Mouse (Mus musculus) limb, embryonic 14.5 days (tissue): ENCODE data around the gene Specc1l. TPM values are rescaled to one million over a fixed set of nuclear protein-coding genes. Genes with fewer than 3 reads are reported as not detected.

ENCODE experiments used
- ATAC-seq: fragments of 200-750 bp; cut with Nextera tagmentation; 2 replicates; pipeline ENCODE4 v1.8.0; 2017; ENCODE audit warnings: low read depth, moderate number of reproducible peaks, moderate TSS enrichment; ENCODE audit not compliant: low FRiP score
- DNase-seq: peaks from one replicate; pipeline ENCODE4 v3.0.0-alpha.2; 2015; ENCODE audit warnings: low spot score
- H3K27ac ChIP-seq: fragments of 300-500 bp; sonication (generic); replicated peaks from 2 replicates; pipeline ENCODE4 v1.5.1; 2014; ENCODE audit warnings: low read depth, mild to moderate bottlenecking, low read length, moderate library complexity, mixed read lengths
- H3K27me3 ChIP-seq: fragments of 300-500 bp; sonication (generic); 2 replicates; pipeline ENCODE4 v1.6.1; 2014; ENCODE audit warnings: low read length, mixed read lengths; ENCODE audit not compliant: control insufficient read depth, insufficient read depth
- H3K36me3 ChIP-seq: fragments of 300-500 bp; sonication (generic); 2 replicates; pipeline ENCODE4 v1.6.1; 2014; ENCODE audit warnings: mild to moderate bottlenecking, low read length, moderate library complexity, mixed read lengths; ENCODE audit not compliant: control insufficient read depth, insufficient read depth
- H3K4me1 ChIP-seq: fragments of 300-500 bp; sonication (generic); 2 replicates; pipeline ENCODE4 v1.6.1; 2014; ENCODE audit warnings: antibody characterized with exemption, low read length, mixed read lengths; ENCODE audit not compliant: control insufficient read depth, insufficient read depth
- H3K4me2 ChIP-seq: fragments of 300-500 bp; sonication (generic); replicated peaks from 2 replicates; pipeline ENCODE4 v1.6.1; 2014; ENCODE audit warnings: low read depth, mild to moderate bottlenecking, low read length, moderate library complexity; ENCODE audit not compliant: severe bottlenecking
- H3K4me3 ChIP-seq: fragments of 300-500 bp; sonication (generic); replicated peaks from 2 replicates; pipeline ENCODE4 v1.5.1; 2014; ENCODE audit warnings: low read length
- H3K9ac ChIP-seq: fragments of 300-500 bp; sonication (generic); 2 replicates; pipeline ENCODE4 v1.6.1; 2014; ENCODE audit warnings: mild to moderate bottlenecking, low read depth, low read length, moderate library complexity; ENCODE audit not compliant: severe bottlenecking
- H3K9me3 ChIP-seq: fragments of 300-500 bp; sonication (generic); 2 replicates; pipeline ENCODE4 v1.6.1; 2016; ENCODE audit warnings: low read length; ENCODE audit not compliant: control insufficient read depth
- POLR2A ChIP-seq: fragments of 200-500 bp; IDR thresholded peaks from 2 replicates; pipeline ENCODE4 v1.8.0; 2012; ENCODE audit warnings: inconsistent platforms, mild to moderate bottlenecking, moderate library complexity, borderline replicate concordance; ENCODE audit not compliant: insufficient read depth, insufficient read length; ENCODE audit errors: extremely low read depth
- WGBS: fragments of 180-500 bp; shearing (Covaris S2); extraction: QIAGEN DNeasy Blood & Tissue Kit; methylation state at CpG from one replicate; pipeline ENCODE4 v1.1.7; 2014; 5-methylcytosine and 5-hydroxymethylcytosine counted together
- polyA plus RNA-seq, 2 experiments: library from polyadenylated mRNA; depleted of rRNA in 1 of 2; stranded (reverse) in 1 of 2; unstranded in 1 of 2; fragments of >200 nt; fragmentation: Nextera tagmentation in 1 of 2; extraction: Ambion mirVana in 1 of 2; gene quantifications; 2 replicates each; pipeline versions ENCODE4 v1.2.1 to v1.2.3; 2012 to 2014

Gene Specc1l
- polyA plus RNA-seq, 2 experiments = 21.4 to 29.1 TPM

DNA sequence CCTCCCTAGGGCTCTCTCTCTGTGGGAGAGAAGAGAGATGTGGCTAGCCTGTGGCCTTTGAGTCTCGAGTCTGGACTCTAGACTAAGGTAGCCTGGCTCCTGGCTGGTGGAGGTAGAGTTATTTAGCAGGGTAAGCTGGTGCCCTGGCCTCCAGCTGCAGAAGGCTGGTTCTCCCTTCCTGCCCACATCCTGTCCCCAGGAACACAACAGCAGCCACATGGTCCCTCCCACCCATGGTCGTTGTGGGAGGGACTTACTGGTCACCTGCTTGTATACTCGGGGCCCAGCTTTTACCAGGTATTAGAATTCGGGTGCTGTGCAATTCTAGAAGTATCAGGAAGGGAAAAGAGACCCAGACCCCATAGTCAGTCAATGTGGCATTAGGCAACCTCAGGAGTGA is 108.4 kb downstream of the Specc1l start:
- no peak for TF ChIP-seq POLR2A
- peaks cover 26% of the 10 kb centered on the region for H3K27me3 ChIP-seq
- no peak overlapping the region for H3K4me3 ChIP-seq
- ATAC-seq = no peak
- H3K36me3 ChIP-seq = no peaks in the 10 kb centered on the region
- WGBS = 50% methylated on average over 4 of the region's 4 CpGs
- H3K27ac ChIP-seq = no peak overlapping the region
- no peak for DNase-seq
- peaks cover 9% of the 10 kb centered on the region for H3K4me1 ChIP-seq
- no peak overlapping the region for H3K9ac ChIP-seq
- H3K4me2 ChIP-seq = no peak overlapping the region
- H3K9me3 ChIP-seq = no peaks in the 10 kb centered on the region

DNA sequence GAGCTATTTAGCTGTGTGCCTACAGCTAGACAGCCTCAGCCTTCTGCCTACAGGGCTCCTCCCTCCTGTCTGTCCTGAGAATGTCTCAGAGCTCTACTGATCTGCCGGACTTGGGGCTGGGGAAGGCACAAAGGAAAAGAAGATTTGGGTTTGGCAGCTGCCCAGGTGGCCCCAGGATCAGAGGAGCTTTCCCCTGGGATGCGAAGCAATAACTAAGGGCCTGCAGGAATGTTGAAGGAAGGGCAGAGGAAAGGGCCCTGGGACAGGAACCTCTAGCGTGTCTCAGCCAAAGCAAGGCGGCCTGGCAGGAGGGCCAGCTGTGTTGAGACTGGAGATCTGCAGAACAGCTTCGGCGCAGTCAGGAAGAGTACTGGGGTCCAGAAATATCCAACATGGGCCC is 111.1 kb downstream of the Specc1l start:
- Histone ChIP-seq H3K9me3 (no peaks in the 10 kb centered on the region), H3K36me3 (no peaks in the 10 kb centered on the region), H3K27ac (no peak overlapping the region), H3K4me1 (no peaks in the 10 kb centered on the region), H3K27me3 (peaks cover 10% of the 10 kb centered on the region), H3K4me3 (no peak overlapping the region), H3K4me2 (no peak overlapping the region), H3K9ac (no peak overlapping the region)
- TF ChIP-seq POLR2A = no peak
- DNase-seq = no peak
- 60% methylated on average over 6 of the region's 6 CpGs for WGBS
- no peak for ATAC-seq

DNA sequence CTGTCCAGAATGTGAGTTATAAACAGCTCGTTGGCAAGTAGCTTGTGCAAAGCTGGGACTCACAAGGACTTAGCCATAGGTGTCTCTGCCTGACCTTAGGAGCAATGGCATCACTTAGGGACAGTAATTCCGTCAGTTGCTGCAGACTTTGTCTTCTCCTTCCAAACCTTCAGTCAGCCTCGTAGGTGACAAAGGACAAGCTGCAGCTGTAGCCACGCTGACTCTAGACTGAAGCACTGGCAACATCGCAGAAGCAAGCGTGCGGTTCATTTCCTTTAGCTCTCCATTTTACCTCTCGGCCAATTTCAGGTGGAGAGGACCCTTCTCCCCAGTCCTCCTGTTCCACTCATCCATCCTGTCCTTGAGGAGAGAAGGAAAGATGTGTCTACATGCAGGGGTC is 112.1 kb downstream of the Specc1l start:
- H3K36me3 ChIP-seq = no peaks in the 10 kb centered on the region
- whole genome bisulfite sequencing = 82% methylated on average over 8 of the region's 8 CpGs
- no peaks in the 10 kb centered on the region for H3K4me1 ChIP-seq
- no peak overlapping the region for H3K27ac ChIP-seq
- H3K9me3 ChIP-seq = no peaks in the 10 kb centered on the region
- no peak for ATAC-seq
- no peaks in the 10 kb centered on the region for H3K27me3 ChIP-seq
- DNase-seq = no peak
- H3K4me3 ChIP-seq = no peak overlapping the region
- TF ChIP-seq POLR2A = no peak
- H3K4me2 ChIP-seq = no peak overlapping the region
- H3K9ac ChIP-seq = no peak overlapping the region

DNA sequence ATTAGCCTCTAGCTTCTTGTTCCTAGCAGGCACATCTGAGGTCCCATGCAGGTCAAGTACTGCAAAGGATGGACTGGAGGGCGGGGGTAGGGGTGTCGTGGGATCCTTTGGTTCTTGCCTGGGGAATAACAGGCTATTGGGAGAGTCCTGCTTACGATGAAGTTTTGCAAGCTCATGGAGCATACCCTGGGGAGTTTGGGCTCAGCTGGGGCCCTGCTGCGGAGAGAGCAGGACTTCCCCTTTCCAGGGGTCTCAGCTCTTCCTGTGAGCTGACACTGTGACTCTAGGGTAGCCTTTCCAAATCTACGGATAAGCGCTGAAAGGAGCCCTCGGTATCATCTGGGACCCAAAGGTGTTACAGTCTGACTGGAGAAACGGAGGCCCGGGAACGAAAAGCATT is 112.5 kb downstream of the Specc1l start:
- H3K4me3 ChIP-seq = no peak overlapping the region
- no peak overlapping the region for H3K9ac ChIP-seq
- H3K4me2 ChIP-seq = no peak overlapping the region
- no peak for TF ChIP-seq POLR2A
- no peak overlapping the region for H3K27ac ChIP-seq
- no peaks in the 10 kb centered on the region for H3K36me3 ChIP-seq
- H3K4me1 ChIP-seq = no peaks in the 10 kb centered on the region
- WGBS = 67% methylated on average over 10 of the region's 10 CpGs
- no peaks in the 10 kb centered on the region for H3K27me3 ChIP-seq
- no peak for DNase-seq
- no peak for ATAC-seq
- H3K9me3 ChIP-seq = no peaks in the 10 kb centered on the region

DNA sequence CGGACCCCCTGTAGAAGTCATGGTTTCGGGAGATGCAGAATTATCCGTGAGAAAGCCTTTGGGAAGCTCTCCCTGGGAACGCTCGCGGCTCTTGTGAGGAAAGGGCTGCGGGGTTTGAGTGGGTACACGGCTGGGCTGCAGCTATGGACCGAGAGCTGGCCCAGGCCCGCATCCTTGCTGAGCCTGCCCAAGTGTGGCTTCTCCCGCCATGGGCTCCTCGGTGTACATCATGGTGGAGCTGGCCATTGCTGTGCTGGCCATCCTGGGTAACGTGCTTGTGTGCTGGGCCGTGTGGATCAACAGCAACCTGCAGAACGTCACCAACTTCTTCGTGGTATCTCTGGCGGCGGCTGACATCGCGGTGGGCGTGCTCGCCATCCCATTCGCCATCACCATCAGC is 113.9 kb downstream of the Specc1l start:
- DNase-seq (no peak), ATAC-seq (no peak)
- H3K27me3 ChIP-seq = no peaks in the 10 kb centered on the region
- WGBS = 93% methylated on average over 20 of the region's 23 CpGs
- no peak overlapping the region for H3K27ac ChIP-seq
- H3K9me3 ChIP-seq = no peaks in the 10 kb centered on the region
- no peak overlapping the region for H3K4me2 ChIP-seq
- TF ChIP-seq POLR2A = no peak
- H3K9ac ChIP-seq = no peak overlapping the region
- no peaks in the 10 kb centered on the region for H3K4me1 ChIP-seq
- no peak overlapping the region for H3K4me3 ChIP-seq
- H3K36me3 ChIP-seq = no peaks in the 10 kb centered on the region

DNA sequence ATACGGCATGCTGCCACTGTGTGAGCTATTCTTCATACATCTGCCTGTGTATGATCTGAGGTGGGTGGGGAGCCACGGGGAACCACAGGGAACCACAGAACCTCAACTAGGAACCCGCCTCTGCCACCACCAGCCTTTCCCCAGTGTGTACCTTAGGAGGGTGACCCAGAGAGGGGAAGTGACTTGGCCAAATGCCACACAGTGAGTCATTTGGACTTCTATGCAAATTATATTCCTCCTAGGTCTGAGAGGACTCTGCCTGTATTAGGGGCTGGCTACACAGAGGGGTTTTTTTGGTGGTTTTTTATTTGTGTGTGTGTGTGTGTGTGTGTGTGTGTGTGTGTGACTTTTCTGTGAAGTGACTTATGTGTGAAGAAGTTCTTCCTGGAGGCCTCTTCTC is 114.7 kb downstream of the Specc1l start:
- TF ChIP-seq POLR2A = no peak
- no peak overlapping the region for H3K4me2 ChIP-seq
- H3K4me3 ChIP-seq = no peak overlapping the region
- H3K9ac ChIP-seq = no peak overlapping the region
- H3K9me3 ChIP-seq = no peaks in the 10 kb centered on the region
- no peaks in the 10 kb centered on the region for H3K4me1 ChIP-seq
- no peak overlapping the region for H3K27ac ChIP-seq
- H3K27me3 ChIP-seq = no peaks in the 10 kb centered on the region
- 74% methylated on average over 3 of the region's 3 CpGs for WGBS
- DNase-seq = peak; percentile 44
- H3K36me3 ChIP-seq = no peaks in the 10 kb centered on the region
- no peak for ATAC-seq
